Mouse (Mus musculus): ENCODE data around the gene Ccno.

- TF ChIP-seq CTCF (IDR thresholded peaks at IDR 0.05; ENCODE audit: extremely low read depth, insufficient read length, insufficient replicate concordance, low read depth, low read length) (no peak), POLR2A (IDR thresholded peaks at IDR 0.05; ENCODE audit: low read depth, low read length) (no peak)
These were observed 45.7 kb upstream of the Ccno start for GRCm38 (mm10) chr13:112941879-112942330.
